Mouse (Mus musculus) retina, postnatal 1 day (tissue): ENCODE data around the gene Hspbap1.

Experiments used
- DNase-seq: peaks from one replicate; pipeline ENCODE4 v3.0.0-alpha.2; 2012

Gene Hspbap1

GRCm38 (mm10) chr16:35764941-35765340 is 5.2 kb upstream of the Hspbap1 start:
- DNase-seq = no peak

- no peak for DNase-seq
Measured at GRCm38 (mm10) chr16:35765449-35765848, 4.7 kb upstream of the Hspbap1 start.

- DNase-seq = no peak
Measured at GRCm38 (mm10) chr16:35766366-35766765, 3.8 kb upstream of the Hspbap1 start.

GRCm38 (mm10) chr16:35768469-35768784 is 1.7 kb upstream of the Hspbap1 start:
- DNase-seq = no peak

- peak; percentile 86 for DNase-seq
Measured at GRCm38 (mm10) chr16:35768785-35769642, 1.2 kb upstream of the Hspbap1 start, which contains the start of gene Dirc2. Gene Dirc2, minus strand, starts transcription at chr16:35769356.

- DNase-seq = no peak
Measured at GRCm38 (mm10) chr16:35771141-35771540, 966 bp downstream of the Hspbap1 start.

- no peak for DNase-seq
Measured at GRCm38 (mm10) chr16:35771606-35772005, 1.4 kb downstream of the Hspbap1 start.

GRCm38 (mm10) chr16:35772598-35772997 is 2.4 kb downstream of the Hspbap1 start:
- DNase-seq = no peak

GRCm38 (mm10) chr16:35775835-35776234 is 5.7 kb downstream of the Hspbap1 start:
- no peak for DNase-seq

GRCm38 (mm10) chr16:35776737-35777136 is 6.6 kb downstream of the Hspbap1 start:
- DNase-seq = no peak

- no peak for DNase-seq
Measured at GRCm38 (mm10) chr16:35777768-35778167, 7.6 kb downstream of the Hspbap1 start.

GRCm38 (mm10) chr16:35779681-35780080 is 9.5 kb downstream of the Hspbap1 start:
- DNase-seq = no peak

- no peak for DNase-seq
Measured at GRCm38 (mm10) chr16:35781096-35781495, 10.9 kb downstream of the Hspbap1 start.

GRCm38 (mm10) chr16:35781651-35782050 is 11.5 kb downstream of the Hspbap1 start:
- DNase-seq = no peak

- peak; percentile 17 for DNase-seq
Measured at GRCm38 (mm10) chr16:35782451-35783206, 12.5 kb downstream of the Hspbap1 start.

- no peak for DNase-seq
Measured at GRCm38 (mm10) chr16:35783207-35783573, 13.0 kb downstream of the Hspbap1 start.

- no peak for DNase-seq
Measured at GRCm38 (mm10) chr16:35784134-35784725, 14.1 kb downstream of the Hspbap1 start.

GRCm38 (mm10) chr16:35787163-35787562 is 17.0 kb downstream of the Hspbap1 start:
- DNase-seq = no peak

GRCm38 (mm10) chr16:35787568-35788189 is 17.5 kb downstream of the Hspbap1 start:
- peak; percentile 27 for DNase-seq

GRCm38 (mm10) chr16:35788330-35788729 is 18.2 kb downstream of the Hspbap1 start:
- no peak for DNase-seq

GRCm38 (mm10) chr16:35791962-35792521 is 21.9 kb downstream of the Hspbap1 start:
- no peak for DNase-seq

GRCm38 (mm10) chr16:35802163-35802562 is 32.0 kb downstream of the Hspbap1 start:
- DNase-seq = no peak

- no peak for DNase-seq
Measured at GRCm38 (mm10) chr16:35803723-35804122, 33.5 kb downstream of the Hspbap1 start.
